Mouse (Mus musculus) naive thymus-derived CD4-positive, alpha-beta T cell, adult 2 months (primary cell): Measurements from ENCODE around the gene Efs.

Source experiments
- DNase-seq: peaks from one replicate; pipeline ENCODE4 v3.0.0-alpha.2; 2011; ENCODE audit warnings: low read depth

The Efs gene

GRCm38 (mm10) chr14:54920076-54920685 is 5.7 kb downstream of the Efs start:
- DNase-seq = no peak

DNA sequence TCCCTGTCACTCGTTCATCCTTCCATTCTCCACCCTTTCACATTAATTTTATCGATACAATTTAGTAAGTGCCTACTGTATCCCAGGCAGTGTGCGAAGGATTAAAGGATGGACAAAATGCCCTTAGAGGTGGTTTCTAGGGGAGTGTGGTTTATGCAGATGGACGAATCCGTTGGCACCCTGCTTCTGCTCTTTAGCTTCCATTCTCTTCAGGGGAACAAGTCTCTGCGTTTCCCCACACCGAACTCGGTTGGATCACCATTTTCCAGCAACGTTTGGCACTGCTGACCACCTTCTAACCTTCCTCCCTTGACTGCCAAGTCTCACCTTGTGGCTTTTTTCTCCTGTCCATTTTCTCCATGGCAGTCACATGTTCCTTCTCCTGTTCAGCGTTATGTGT is 12.6 kb downstream of the Efs start:
- no peak for DNase-seq

- peak; percentile 55 for DNase-seq
Observed at GRCm38 (mm10) chr14:54912886-54913285, 13.0 kb downstream of the Efs start, which contains the start of gene Slc22a17. TSS of gene Slc22a17 (minus strand) at chr14:54913132.

GRCm38 (mm10) chr14:54912109-54912850 is 13.6 kb downstream of the Efs start:
- no peak for DNase-seq

- no peak for DNase-seq
Observed at GRCm38 (mm10) chr14:54908682-54909081, 17.2 kb downstream of the Efs start.

DNA sequence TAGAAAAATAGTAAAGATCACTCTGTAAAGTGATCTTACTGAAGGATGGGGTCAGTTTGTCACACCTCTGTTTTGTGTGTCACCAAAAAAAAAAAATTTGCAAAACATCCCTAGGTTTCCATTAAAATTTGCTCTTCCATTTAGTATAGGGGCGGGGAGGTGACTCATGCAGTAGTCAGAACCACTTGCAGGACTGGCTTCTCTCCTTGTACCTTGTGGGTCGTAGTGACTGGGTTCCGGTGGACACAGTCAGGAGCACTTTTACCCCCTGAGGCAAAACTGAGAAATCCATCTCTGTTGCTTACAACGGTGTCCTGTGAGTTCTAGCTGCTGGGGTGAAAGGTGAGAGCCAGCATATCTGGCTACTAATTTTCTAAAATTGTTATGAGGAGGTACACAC is 22.3 kb downstream of the Efs start:
- DNase-seq = no peak

GRCm38 (mm10) chr14:54900383-54900782 is 25.5 kb downstream of the Efs start:
- DNase-seq = peak; percentile 83

GRCm38 (mm10) chr14:54897445-54897844 is 28.5 kb downstream of the Efs start:
- no peak for DNase-seq

GRCm38 (mm10) chr14:54894296-54895151 is 31.4 kb downstream of the Efs start:
- peak; percentile 43 for DNase-seq

GRCm38 (mm10) chr14:54893651-54894181 is 32.2 kb downstream of the Efs start:
- peak; percentile 99 for DNase-seq

DNA sequence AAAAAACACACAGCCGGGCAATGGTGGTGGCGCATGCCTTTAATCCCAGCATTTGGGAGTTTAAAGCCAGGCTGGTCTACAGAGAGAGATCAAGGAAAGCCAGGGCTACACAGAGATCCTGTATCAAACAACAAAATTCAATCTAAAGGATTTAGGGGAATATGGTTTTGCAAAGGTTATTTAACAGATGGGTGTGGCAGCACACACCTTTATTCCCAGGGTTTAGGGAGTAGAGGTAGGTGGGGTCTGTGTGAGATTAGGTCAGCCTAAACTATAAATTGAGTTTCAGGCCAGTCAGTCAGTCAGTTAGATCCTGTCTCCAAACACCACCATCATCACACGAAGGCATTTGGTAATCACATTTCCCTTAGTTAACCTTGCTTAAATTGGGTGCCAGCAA is 33.7 kb downstream of the Efs start, which contains the start of gene Pabpn1:
TSS of gene Pabpn1 (plus strand) at position 301 of the 400 bp plus-strand sequence.
- no peak for DNase-seq

- DNase-seq = no peak
Observed at GRCm38 (mm10) chr14:54885309-54885708, 40.6 kb downstream of the Efs start.

DNA sequence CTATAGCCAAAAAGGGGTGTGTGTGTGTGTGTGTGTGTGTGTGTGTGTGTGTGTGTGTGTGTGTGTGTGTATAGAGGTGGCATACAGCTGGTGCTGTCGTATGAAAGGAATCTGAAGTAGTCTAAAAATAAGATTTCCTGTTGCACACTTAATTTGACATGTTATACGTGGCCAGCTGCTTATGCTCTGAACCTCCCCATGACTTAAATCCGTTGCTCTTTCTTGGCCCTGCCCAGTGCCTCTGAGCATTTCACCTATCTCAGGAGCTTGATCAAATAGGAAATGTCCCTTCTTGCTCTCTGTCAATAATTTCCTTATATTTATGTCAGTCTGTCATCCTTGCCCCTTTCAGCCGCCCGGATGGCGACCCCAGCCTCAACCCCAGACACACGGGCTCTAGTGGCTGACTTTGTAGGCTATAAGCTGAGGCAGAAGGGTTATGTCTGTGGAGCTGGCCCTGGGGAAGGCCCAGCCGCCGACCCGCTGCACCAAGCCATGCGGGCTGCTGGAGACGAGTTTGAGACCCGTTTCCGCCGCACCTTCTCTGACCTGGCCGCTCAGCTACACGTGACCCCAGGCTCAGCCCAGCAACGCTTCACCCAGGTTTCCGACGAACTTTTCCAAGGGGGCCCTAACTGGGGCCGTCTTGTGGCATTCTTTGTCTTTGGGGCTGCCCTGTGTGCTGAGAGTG is 41.8 kb downstream of the Efs start:
- DNase-seq = peak; percentile 35

- no peak for DNase-seq
Observed at GRCm38 (mm10) chr14:54883154-54884021, 42.5 kb downstream of the Efs start, which contains the start of the genes Bcl2l2 and Gm20521. TSS of gene Bcl2l2 (plus strand) at chr14:54883377. TSS of gene Gm20521 (plus strand) at chr14:54883441.

GRCm38 (mm10) chr14:54877048-54877715 is 48.7 kb downstream of the Efs start, which contains the start of gene Ppp1r3e:
TSS of gene Ppp1r3e (minus strand) at chr14:54877550.
- DNase-seq = peak; percentile 78

DNA sequence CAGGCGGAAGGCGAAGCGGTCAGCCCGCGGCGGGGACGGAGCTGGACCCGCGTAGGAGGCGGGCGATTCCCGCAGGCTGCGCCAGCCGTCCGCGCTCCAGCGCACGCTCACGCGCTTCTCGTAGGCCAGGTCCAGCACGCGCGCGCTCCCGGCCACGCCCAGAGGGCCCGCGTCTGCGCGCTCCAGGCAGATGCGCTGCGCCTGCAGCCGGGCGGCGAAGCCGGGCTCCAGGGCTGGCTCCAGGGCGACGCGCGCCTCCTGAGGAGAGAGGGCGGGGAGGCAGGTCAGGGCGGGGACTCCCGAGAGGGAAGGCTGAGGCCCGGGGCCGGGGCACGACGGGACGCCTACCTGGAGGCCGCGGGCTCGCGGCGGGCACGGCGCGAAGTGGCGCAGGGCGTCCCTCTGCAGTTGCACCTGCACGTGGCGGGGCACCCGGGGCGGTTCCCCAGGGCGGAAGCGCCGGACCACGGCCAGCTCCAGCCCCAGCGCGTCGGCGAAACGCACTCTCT is 49.3 kb downstream of the Efs start:
- peak; percentile 86 for DNase-seq

DNA sequence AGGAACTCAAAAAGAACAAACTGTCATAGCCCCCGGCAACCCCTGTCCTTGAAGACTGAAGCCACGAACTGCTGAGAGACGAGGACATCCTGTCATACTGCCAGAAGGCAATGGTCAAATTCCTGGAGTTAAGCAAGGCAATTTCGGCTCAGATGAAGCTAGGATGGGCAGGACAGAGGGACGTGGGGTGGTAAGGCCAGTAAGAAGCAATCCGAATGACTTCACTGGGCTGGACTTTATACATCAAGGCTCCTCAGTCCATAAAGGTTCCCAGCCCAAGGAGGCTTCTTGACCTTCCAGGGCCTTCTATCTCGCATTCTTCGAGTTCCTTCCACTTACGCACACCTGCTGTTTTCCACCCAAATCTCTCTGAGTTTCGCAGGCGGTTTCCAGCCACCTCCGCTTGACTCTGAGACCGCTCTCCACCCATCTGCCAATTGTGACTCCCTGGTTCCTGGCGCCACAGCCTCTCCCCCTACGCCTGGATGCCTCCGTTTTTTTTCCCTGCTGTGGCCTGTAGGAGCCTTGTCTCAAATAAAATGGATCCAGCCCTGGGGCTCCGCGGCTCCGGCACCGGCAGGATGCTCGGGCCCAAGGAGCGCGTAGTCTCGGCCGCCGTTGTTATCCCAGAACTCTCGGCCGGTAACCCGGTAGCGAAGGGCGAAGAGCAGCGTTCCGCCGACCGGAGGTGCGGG is 49.9 kb downstream of the Efs start:
- DNase-seq = no peak

DNA sequence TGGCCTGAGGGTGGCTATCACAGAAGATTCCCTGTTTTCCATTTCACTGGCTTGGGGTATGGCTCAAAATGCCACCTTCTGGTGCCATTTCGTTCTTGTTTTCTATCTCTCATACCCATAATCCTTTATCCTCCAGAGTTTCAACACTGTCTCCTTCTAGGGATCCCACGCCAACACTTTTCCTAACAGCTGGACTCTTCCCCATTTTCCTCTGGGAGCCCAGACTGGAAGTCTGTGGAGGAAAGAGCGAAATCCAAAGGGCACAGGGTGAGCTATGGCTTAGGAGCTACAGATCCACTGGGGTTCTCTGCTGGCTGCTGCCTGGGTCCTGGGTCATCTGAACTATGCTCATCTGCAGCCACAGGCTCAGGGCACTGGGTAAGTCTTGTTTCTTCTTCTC is 51.8 kb downstream of the Efs start:
- DNase-seq = no peak

- no peak for DNase-seq
Observed at GRCm38 (mm10) chr14:54870861-54871260, 55.1 kb downstream of the Efs start, which contains the start of gene Homez. TSS of gene Homez (minus strand) at chr14:54870961.
